ENCODE assay signal across 30 mouse cellular contexts in the genomic region with DNA sequence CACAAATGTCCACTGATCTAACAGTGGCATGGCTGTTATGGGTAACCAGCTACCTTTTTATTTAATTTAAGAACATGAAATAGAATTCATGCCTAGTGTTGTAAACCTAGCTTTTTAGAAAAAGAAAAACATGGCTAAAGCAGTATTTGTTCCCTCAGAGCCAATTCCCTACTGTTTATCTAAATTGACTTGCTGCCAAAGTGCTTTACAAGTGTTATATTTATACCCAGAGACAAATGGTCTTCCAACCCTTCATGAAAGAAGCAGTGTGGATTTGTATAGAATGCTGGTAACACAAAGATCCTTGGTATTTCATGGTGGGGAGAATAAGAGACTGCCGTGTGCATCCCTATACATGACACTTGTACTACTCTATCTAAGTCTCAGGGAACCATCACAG. TPM values are rescaled to one million over a fixed set of nuclear protein-coding genes. Genes with fewer than 3 reads are reported as not detected.
DNase-seq lines count a peak whose midpoint lies in the region; ATAC-seq and TF ChIP-seq lines count a peak whose summit lies in the region.
"Had no signal": no experiment of that assay in that cellular context is flagged by ENCODE, and none has a peak within 500 bp of the region (broad histone marks: within the 10 kb centered on the region; RNA-seq: fewer than 3 reads in every experiment).

No protein-coding gene starts in this region.

- no peaks in the 10 kb centered on the region; the same call in 1 of the 2 replicates for H3K27me3 ChIP-seq in liver, embryonic 14.5 days (ENCODE audit: control insufficient read depth, insufficient read depth, low read length)
- no peaks in the 10 kb centered on the region for H3K27me3 ChIP-seq in liver, embryonic 11.5 days (replicated peaks; ENCODE audit: control insufficient read depth, insufficient read depth, low read length)
- H3K27me3 ChIP-seq: CH12.LX; embryonic facial prominence, embryonic 12.5 days; forebrain, embryonic 13.5 days; forebrain, embryonic 15.5 days; Patski had no signal

- no peak for TF ChIP-seq EP300 in liver, embryonic 14.5 days (IDR thresholded peaks at IDR 0.05; ENCODE audit: low read depth)

- H3K27ac ChIP-seq in liver, embryonic 14.5 days: no peak overlapping the region
- H3K27ac ChIP-seq in liver, embryonic 11.5 days (ENCODE audit: low read depth, low read length): no peak overlapping the region
- H3K27ac ChIP-seq: embryonic facial prominence, embryonic 10.5 days; embryonic facial prominence, embryonic 12.5 days; forebrain, embryonic 13.5 days; forebrain, embryonic 15.5 days had no signal

- H3K4me2 ChIP-seq in liver, embryonic 14.5 days (ENCODE audit: low read depth): no peak overlapping the region
- no peak overlapping the region for H3K4me2 ChIP-seq in liver, embryonic 11.5 days
- H3K4me2 ChIP-seq: embryonic facial prominence, embryonic 12.5 days; forebrain, embryonic 13.5 days; forebrain, embryonic 15.5 days had no signal

- H3K4me3 ChIP-seq in liver, embryonic 14.5 days (ENCODE audit: insufficient read depth in 1 of 2, low read depth in 2 of 2, low read length in 2 of 2): no peak overlapping the region
- H3K4me3 ChIP-seq in liver, embryonic 11.5 days (ENCODE audit: low read depth, low read length): no peak overlapping the region
- H3K4me3 ChIP-seq: embryonic facial prominence, embryonic 10.5 days; embryonic facial prominence, embryonic 12.5 days; forebrain, embryonic 13.5 days; forebrain, embryonic 15.5 days had no signal

- peak; percentile 22; the same call in 1 of the 2 replicates for ATAC-seq in liver, embryonic 14.5 days (ENCODE audit: insufficient read depth)
- ATAC-seq in liver, embryonic 11.5 days (replicated peaks; ENCODE audit: low FRiP score): no peak
- ATAC-seq in cerebellum, adult (ENCODE audit: insufficient number of reproducible peaks, low FRiP score, low TSS enrichment): no peak
- ATAC-seq: activated CD4-positive, CD25-positive, alpha-beta regulatory T cell, adult 4 months; CD4-positive, CD25-positive, alpha-beta regulatory T cell, adult 4 months; forebrain, embryonic 13.5 days; forebrain, embryonic 15.5 days; forebrain, postnatal 0 days; Patski had no signal

- H3K9ac ChIP-seq in liver, embryonic 14.5 days (replicated peaks): no peak overlapping the region
- H3K9ac ChIP-seq in liver, embryonic 11.5 days (ENCODE audit: low read depth, low read length): no peak overlapping the region
- H3K9ac ChIP-seq: embryonic facial prominence, embryonic 12.5 days; forebrain, embryonic 13.5 days; forebrain, embryonic 15.5 days; forebrain, postnatal 0 days had no signal

- 73% methylated on average over 1 of the region's 1 CpGs for WGBS in liver, embryonic 14.5 days (ENCODE audit: insufficient replicate concordance)
- 90% methylated on average over 1 of the region's 1 CpGs for WGBS in liver, embryonic 11.5 days

- DNase-seq in heart, adult 8-10 months (ENCODE audit: low spot score): peak; percentile 8
- DNase-seq in heart, adult 9 months (ENCODE audit: low spot score in 2 of 2): no peak
- DNase-seq in liver, embryonic 14.5 days (ENCODE audit: low read depth in 3 of 3, low spot score in 3 of 3): no peak
- no peak for DNase-seq in liver, embryonic 11.5 days (ENCODE audit: low spot score)
- DNase-seq in brain, adult 2 months (ENCODE audit: low read depth, low spot score): peak; percentile 3
- DNase-seq: adrenal gland, adult 8-10 months; adrenal gland, postnatal 14 days; adrenal gland, postnatal 36 days; B cell, adult 2 months; cerebellum, adult 11-12 months; cerebellum, adult 2 months; cerebellum, adult 9-10 months; cerebellum, postnatal 10 days; cerebellum, postnatal 25 days; forebrain, postnatal 0 days had no signal

- H3K36me3 ChIP-seq in liver, embryonic 14.5 days (replicated peaks; ENCODE audit: control insufficient read depth, insufficient read depth, low read depth): no peaks in the 10 kb centered on the region
- no peaks in the 10 kb centered on the region for H3K36me3 ChIP-seq in liver, embryonic 11.5 days (ENCODE audit: control insufficient read depth, insufficient read depth, low read length)
- H3K36me3 ChIP-seq: embryonic facial prominence, embryonic 10.5 days; embryonic facial prominence, embryonic 12.5 days; forebrain, embryonic 15.5 days; G1E had no signal

- no peak for TF ChIP-seq CTCF in liver, embryonic 14.5 days (IDR thresholded peaks at IDR 0.05; ENCODE audit: low read depth)

- H3K4me1 ChIP-seq in liver, embryonic 14.5 days (replicated peaks; ENCODE audit: control insufficient read depth in 2 of 2, insufficient read depth in 2 of 2, low read length in 1 of 2): no peaks in the 10 kb centered on the region
- no peaks in the 10 kb centered on the region for H3K4me1 ChIP-seq in liver, embryonic 11.5 days (replicated peaks; ENCODE audit: control insufficient read depth, insufficient read depth, low read length)
- H3K4me1 ChIP-seq: embryonic facial prominence, embryonic 10.5 days; embryonic facial prominence, embryonic 12.5 days; forebrain, embryonic 13.5 days; forebrain, embryonic 15.5 days had no signal

- H3K9me3 ChIP-seq in liver, embryonic 14.5 days (ENCODE audit: control insufficient read depth, low read length): no peaks in the 10 kb centered on the region
- no peaks in the 10 kb centered on the region for H3K9me3 ChIP-seq in liver, embryonic 11.5 days (ENCODE audit: control insufficient read depth, low read length)
- H3K9me3 ChIP-seq: embryonic facial prominence, embryonic 10.5 days; embryonic facial prominence, embryonic 12.5 days; forebrain, embryonic 13.5 days; forebrain, embryonic 15.5 days; G1E had no signal

RNA-seq across cellular contexts. Expression of gene Olfr420, which starts 8.7 kb away (rescaled TPM):
- not detected for total RNA-seq in heart, adult 8-10 months (2022)
- polyA plus RNA-seq in liver, embryonic 14.5 days (2012; rRNA removed): not detected in 2 replicates
- polyA plus RNA-seq in liver, embryonic 14.5 days (2014; fragmentation: Nextera tagmentation; extraction: Ambion mirVana): 0.30 and 1.1 TPM in 2 replicates
- 0.12 and 0.27 TPM in 2 replicates for polyA plus RNA-seq in liver, embryonic 11.5 days (2014; fragmentation: Nextera tagmentation; extraction: Ambion mirVana)
- total RNA-seq: adrenal gland, adult 18-20 months; adrenal gland, adult 8-10 months; adrenal gland, postnatal 14 days; adrenal gland, postnatal 36 days; CH12.LX; forebrain, postnatal 0 days had no signal
- polyA plus RNA-seq: activated CD4-positive, CD25-positive, alpha-beta regulatory T cell, adult 4 months; brain, embryonic 14.5 days; CD4-positive, CD25-positive, alpha-beta regulatory T cell, adult 4 months; cerebellum, adult 2 months; cortical plate, adult 2 months; embryonic facial prominence, embryonic 12.5 days; embryonic facial prominence, embryonic 14.5 days; forebrain, embryonic 11.5 days; forebrain, embryonic 15.5 days; forebrain, postnatal 0 days; G1E; Patski had no signal

RNA-seq across cellular contexts. Expression of gene Olfr424, which starts 15.4 kb away (rescaled TPM):
- not detected for total RNA-seq in heart, adult 8-10 months (2022)
- not detected in 2 replicates for polyA plus RNA-seq in liver, embryonic 14.5 days (2012; rRNA removed)
- not detected in 2 replicates for polyA plus RNA-seq in liver, embryonic 14.5 days (2014; fragmentation: Nextera tagmentation; extraction: Ambion mirVana)
- polyA plus RNA-seq in liver, embryonic 11.5 days (2014; fragmentation: Nextera tagmentation; extraction: Ambion mirVana): not detected in 2 replicates
- total RNA-seq: adrenal gland, adult 18-20 months; adrenal gland, adult 8-10 months; adrenal gland, postnatal 14 days; adrenal gland, postnatal 36 days; CH12.LX; forebrain, postnatal 0 days; G1E had no signal
- polyA plus RNA-seq: activated CD4-positive, CD25-positive, alpha-beta regulatory T cell, adult 4 months; brain, embryonic 14.5 days; CD4-positive, CD25-positive, alpha-beta regulatory T cell, adult 4 months; cerebellum, adult 2 months; cortical plate, adult 2 months; embryonic facial prominence, embryonic 10.5 days; embryonic facial prominence, embryonic 12.5 days; embryonic facial prominence, embryonic 14.5 days; forebrain, embryonic 11.5 days; forebrain, embryonic 13.5 days; forebrain, embryonic 15.5 days; forebrain, postnatal 0 days; G1E; Patski had no signal

RNA-seq across cellular contexts. Expression of gene Olfr231, which starts 25.7 kb away (rescaled TPM):
- not detected for total RNA-seq in heart, adult 8-10 months (2022)
- polyA plus RNA-seq in liver, embryonic 14.5 days (2012; rRNA removed): not detected in 2 replicates
- not detected in 2 replicates for polyA plus RNA-seq in liver, embryonic 14.5 days (2014; fragmentation: Nextera tagmentation; extraction: Ambion mirVana)
- not detected in 2 replicates for polyA plus RNA-seq in liver, embryonic 11.5 days (2014; fragmentation: Nextera tagmentation; extraction: Ambion mirVana)
- total RNA-seq: adrenal gland, adult 18-20 months; adrenal gland, adult 8-10 months; adrenal gland, postnatal 14 days; adrenal gland, postnatal 36 days; CH12.LX; forebrain, postnatal 0 days; G1E had no signal
- polyA plus RNA-seq: activated CD4-positive, CD25-positive, alpha-beta regulatory T cell, adult 4 months; brain, embryonic 14.5 days; CD4-positive, CD25-positive, alpha-beta regulatory T cell, adult 4 months; cerebellum, adult 2 months; cortical plate, adult 2 months; forebrain, embryonic 13.5 days; forebrain, embryonic 15.5 days; forebrain, postnatal 0 days; G1E; Patski had no signal

RNA-seq across cellular contexts. Expression of gene Spta1, which starts 25.9 kb away (rescaled TPM):
- total RNA-seq in heart, adult 8-10 months (2022): 10 to 100 TPM in 1 of 4 experiments, 1 to 10 TPM in 3; 8.1 to 10.7 (median 8.8) TPM
- 23.1 and 38.7 TPM in 2 replicates for polyA plus RNA-seq in liver, embryonic 14.5 days (2012; rRNA removed)
- 45.0 and 49.1 TPM in 2 replicates for polyA plus RNA-seq in liver, embryonic 14.5 days (2014; fragmentation: Nextera tagmentation; extraction: Ambion mirVana)
- 23.1 and 26.0 TPM in 2 replicates for polyA plus RNA-seq in liver, embryonic 11.5 days (2014; fragmentation: Nextera tagmentation; extraction: Ambion mirVana)
- polyA plus RNA-seq: cortical plate, adult 2 months; Patski had no signal

RNA-seq across cellular contexts. Expression of gene Olfr427, which starts 50.0 kb away (rescaled TPM):
- not detected for total RNA-seq in heart, adult 8-10 months (2022)
- polyA plus RNA-seq in liver, embryonic 14.5 days (2012; rRNA removed): not detected in 2 replicates
- not detected in 2 replicates for polyA plus RNA-seq in liver, embryonic 14.5 days (2014; fragmentation: Nextera tagmentation; extraction: Ambion mirVana)
- not detected in 2 replicates for polyA plus RNA-seq in liver, embryonic 11.5 days (2014; fragmentation: Nextera tagmentation; extraction: Ambion mirVana)
- total RNA-seq: adrenal gland, adult 18-20 months; adrenal gland, adult 8-10 months; adrenal gland, postnatal 14 days; adrenal gland, postnatal 36 days; CH12.LX; forebrain, postnatal 0 days had no signal
- polyA plus RNA-seq: activated CD4-positive, CD25-positive, alpha-beta regulatory T cell, adult 4 months; brain, embryonic 14.5 days; CD4-positive, CD25-positive, alpha-beta regulatory T cell, adult 4 months; cerebellum, adult 2 months; cortical plate, adult 2 months; embryonic facial prominence, embryonic 10.5 days; embryonic facial prominence, embryonic 12.5 days; embryonic facial prominence, embryonic 14.5 days; forebrain, embryonic 11.5 days; forebrain, embryonic 13.5 days; forebrain, embryonic 15.5 days; forebrain, postnatal 0 days; G1E; Patski had no signal

Comparison
In these comparisons a context has a peak if more than half of its experiments do, and no peak if none do; other contexts are left out.
1. DNase-seq: peak in heart, adult 8-10 months (single experiment) and brain, adult 2 months (single experiment); none in heart, adult 9 months (0 of 2), liver, embryonic 14.5 days (0 of 3) and liver, embryonic 11.5 days (single experiment).